Mouse (Mus musculus) kidney, postnatal 10 days (tissue): ENCODE data around the gene Cacnb2.

Experiments
- DNase-seq: peaks from one replicate; pipeline ENCODE4 v3.0.0; 2021; ENCODE audit warnings: mixed read lengths

Gene Cacnb2

DNA sequence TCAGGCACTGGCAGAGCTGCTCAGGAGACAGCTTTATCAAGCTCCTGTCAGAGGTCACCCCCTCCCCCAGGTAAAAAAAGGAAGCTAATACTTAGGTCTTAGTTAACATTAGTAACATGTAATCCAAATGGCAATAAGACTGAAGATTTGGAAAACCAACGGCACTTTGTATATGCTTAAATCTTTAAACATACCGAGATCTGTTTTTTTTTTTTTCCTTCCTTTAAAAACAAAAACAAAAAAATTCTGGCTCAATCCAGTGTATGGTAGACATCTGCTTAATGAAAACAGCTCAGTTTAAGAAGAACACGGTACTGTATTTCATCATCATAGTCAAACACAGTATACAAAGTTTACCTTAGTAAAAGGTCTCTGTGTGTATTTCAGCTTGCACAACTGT is at the start of gene Cacnb2:
Gene Cacnb2 (plus strand): TSS at position 301 of the 400 bp plus-strand sequence.
- DNase-seq: no peak

DNA sequence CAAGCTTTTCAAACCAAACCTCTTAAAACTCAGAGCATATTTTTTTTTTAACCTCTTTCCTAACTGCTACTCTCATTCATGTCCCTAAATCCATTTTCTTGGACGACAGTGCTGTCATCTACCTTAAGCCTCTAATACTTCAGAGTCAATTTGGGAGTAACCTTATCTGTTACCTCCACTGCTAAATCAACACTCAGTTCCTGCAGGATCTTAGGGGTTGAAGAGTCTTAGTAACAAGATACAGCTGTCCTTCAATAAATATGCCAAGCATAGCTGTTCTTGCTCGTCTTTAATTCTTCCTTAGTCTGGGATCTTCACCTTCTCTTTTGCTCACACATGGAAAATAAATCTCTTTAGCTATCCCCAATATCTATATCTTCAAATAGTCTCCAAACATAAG is 34.9 kb upstream of the Cacnb2 start:
- no peak for DNase-seq

DNA sequence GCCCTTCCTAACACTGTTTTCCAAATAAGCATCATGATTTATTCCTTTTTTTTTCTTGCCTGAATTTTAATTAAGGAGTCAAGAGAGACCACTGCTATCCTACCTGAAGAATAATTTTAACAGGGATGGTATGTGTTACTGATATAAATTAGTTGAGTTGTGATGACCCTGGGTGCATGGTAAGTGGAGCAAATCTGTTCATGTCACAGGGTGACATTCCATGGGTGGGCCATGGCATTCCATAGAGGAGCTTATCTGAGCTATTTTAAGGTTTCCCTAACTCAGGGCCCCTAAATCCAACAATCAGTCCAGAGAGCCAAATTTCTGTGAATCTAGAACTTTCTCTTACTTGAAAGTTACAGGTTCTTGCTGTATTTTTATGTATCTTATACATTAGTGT is 31.6 kb upstream of the Cacnb2 start:
- DNase-seq: no peak

DNA sequence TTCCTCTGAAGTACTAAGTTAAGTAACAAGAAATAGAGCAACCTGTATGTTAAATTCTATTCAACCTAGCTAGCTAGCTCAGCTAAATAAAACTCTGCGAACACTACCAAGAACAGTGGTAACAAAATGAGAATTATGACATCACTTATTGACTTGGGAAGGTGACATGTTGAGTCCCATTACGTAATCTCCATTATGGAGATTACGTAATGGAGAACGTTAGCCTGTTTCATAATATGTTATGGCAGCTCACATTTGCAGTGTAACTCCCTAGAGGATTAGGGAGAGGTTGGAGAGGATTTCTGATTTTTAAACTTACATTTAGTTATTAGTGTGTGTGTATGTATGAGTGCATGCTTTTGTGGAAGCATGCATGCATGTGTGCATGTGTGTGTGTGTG is 13.3 kb upstream of the Cacnb2 start:
- no peak for DNase-seq

DNA sequence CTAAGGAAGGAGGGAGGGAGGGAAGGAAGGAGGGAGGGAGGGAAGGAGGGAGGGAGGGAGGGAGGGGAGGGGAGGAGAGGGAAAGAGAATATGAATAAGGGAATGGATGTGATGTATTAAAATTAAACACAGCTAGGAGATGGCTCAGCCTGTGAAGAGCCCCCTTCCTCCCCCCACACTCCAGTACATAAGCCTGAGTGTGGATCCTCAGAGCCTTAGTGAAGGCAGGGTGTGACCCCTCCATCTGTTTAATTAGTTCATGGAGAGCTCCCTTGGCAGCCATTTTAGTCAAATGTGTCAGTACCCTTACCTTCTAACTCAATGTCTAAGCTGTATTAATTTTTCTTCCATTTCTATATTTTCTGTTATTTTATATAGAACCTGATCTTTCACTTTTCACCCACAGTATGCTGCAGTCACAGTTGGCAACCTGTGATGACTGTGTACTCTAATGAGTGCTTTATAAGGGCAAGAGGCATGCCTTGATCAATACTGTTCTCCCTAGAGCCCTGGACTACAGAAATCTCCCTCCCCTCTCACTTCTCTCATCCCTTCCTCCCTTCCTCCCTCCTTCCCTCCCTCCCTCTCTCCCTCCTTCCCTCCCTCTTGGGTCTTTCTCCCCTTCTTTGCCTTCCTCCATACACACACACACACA is 4.9 kb upstream of the Cacnb2 start:
- DNase-seq: no peak

DNA sequence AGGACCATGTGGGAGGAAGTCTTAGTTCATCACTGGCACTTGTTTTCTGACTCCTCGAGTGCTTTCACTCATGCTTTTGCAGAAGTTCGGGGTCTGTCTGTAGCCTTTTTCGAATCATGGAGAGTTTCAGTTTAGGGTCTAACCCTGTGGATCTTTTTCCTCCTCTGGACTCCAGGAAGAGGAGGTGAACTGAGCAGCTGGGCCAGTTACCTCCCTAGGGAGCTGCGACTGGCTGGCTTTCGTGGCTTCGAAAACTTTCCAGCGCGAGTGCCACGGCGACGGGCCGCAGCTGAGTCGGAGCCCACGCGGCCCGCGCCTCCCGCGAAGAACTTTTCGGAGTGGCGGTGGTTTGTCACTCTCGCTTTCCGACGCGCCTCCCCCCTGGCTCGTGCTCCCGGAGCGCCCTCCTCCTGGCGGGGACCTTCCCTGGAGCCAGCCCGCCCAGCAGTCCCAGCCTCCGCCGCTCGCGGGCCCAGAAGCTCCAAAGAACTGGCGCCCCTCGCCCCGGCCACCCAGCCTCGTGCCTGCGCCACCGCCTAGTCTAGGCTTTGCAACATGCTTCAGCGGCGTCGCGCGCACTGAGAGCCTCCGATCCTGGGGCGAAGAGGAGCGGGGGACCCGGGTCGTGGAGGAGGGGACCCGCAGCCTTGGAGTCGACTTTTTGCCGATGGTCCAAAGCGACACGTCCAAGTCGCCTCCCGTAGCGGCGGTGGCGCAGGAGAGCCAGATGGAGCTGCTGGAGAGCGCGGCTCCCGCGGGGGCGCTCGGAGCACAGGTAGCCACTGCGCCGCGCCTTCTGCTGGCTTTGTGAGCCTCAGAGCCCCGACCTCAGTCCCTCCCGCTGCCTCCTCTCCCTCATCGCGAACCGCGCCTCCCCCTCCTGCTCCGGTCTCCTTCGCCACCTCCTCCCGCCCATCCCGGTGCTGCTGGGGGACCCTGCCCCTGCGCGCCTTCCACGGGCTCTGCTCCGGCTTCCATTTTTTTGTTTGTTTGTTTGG is 1.2 kb downstream of the Cacnb2 start:
- peak; percentile 73 for DNase-seq

DNA sequence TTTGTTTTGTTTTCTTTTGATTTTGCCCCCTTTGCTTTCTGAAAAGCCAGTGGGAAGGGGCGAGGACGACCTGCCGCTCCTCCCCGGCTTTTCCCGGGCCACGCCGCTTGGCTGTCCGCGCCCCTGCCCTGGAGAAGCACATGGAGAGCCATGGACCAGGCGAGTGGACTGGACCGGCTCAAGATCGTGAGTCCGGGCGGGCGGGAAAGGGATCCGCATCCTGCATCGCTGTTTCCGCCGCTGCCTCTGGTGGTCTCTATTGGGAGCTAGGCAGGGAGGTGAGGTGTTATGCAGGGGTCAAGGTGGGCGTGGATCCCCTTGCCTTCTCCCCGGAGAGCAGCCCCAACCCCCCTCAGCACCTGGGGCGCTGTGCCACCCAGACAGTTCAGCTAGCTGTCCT is 1.9 kb downstream of the Cacnb2 start:
- DNase-seq: peak; percentile 57

DNA sequence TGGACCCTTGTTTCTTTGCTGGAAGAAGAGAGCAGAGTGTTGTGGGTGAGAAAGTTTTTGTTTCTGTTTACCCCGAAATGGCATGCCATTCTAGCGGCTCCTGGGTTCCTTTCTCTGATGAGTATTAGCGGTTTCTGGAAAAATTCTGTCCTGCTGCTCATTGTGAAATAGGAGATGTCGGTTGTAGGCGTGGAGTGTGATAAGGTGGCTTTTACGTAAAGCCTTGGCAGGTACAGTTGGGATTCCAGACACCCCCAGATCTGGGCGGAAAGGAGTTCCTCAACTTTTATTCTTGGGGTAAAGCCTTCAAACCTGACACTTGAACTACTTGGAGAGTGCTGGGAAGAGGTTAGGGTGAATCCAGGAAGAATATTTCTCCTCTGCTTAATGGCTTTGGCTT is 2.3 kb downstream of the Cacnb2 start:
- DNase-seq: no peak

DNA sequence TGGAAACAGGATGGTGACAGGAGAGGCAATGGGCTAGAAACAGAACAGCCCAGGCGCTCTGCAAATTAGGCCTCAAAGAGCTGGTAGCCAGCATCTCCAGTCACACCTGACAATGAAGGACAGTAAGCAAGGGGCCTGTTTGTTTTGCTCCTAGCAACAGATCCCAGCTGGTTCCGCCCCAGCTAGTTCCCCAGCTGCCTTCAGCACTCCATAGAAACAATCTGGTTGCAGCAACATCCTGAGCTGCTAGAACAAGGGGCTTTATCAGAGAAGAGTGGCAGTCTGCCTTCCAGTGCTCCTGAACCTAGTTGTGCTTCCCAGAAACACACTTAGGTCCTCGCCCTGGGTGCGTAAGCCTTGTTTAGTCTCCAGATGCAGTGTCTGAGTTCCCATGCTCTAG is 5.7 kb downstream of the Cacnb2 start:
- DNase-seq: no peak

DNA sequence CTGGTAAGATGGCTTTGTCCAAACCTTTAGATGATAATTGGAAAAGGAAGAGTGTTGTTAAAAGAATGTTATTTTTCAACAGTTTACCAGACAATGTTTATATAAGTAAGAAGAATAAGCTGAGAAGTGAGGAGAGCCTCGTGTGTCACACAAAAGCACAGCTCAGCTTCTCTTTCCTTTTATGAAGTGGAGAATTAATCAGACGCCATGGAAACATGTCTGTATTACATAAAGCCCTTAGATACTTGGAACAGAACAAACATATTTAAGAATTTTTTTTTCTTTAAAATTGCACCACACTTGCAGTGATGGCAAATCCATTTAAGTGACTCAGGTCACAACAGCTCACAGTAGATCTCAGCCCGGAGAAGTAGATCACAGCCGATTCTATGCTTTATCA is 9.8 kb downstream of the Cacnb2 start:
- no peak for DNase-seq

DNA sequence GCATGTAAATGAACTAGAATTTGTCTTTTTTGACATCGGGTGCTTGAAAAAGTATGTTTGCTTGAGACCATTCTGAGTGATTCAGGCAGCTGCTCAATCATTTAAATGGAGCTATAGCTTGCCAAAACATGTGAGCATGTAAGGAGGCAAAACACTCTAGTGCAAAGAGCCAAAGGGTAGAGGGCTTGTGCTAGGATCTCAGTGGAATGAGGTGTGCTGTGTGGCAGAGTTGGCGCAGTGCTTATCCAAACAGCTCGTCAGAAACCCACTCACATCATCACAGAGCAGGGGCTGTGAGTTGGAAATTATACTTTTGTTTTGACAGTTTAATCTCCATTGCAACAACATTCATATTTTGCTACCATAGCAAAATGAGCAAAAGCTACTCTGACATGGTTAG is 13.5 kb downstream of the Cacnb2 start:
- no peak for DNase-seq

DNA sequence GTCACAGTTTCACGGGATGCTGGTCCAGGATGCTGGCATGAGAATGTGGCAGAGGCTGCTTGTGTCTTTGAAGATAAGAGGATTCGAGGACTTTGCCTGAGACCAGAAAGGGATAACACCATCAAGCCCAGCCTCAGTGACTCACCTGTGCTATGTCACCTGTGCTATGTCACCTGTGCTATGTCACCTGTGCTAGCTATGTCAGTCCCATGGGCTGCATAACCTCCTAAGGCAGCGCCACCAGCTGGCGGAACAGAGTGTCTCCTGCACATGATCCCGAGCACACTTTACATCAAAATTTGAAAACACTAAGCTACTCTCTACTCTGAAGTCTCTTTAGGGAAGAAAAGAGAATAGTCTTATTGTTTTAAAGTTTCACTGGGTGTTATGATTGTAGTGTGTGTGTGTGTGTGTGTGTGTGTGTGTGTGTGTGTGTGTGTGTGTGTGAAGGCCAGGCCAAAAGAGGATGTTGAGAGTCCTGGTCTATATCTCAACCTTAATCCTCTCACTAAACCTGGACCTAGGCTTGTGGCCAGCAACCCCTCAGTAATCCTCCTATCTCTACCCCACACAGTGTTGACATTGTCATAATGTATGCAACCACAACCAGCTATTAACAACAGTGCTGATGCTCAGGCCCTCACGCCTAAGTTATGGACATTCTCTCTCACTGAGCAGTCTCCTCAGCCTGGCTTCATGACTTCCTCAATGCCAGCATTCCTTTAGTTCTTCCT is 17.4 kb downstream of the Cacnb2 start:
- no peak for DNase-seq

DNA sequence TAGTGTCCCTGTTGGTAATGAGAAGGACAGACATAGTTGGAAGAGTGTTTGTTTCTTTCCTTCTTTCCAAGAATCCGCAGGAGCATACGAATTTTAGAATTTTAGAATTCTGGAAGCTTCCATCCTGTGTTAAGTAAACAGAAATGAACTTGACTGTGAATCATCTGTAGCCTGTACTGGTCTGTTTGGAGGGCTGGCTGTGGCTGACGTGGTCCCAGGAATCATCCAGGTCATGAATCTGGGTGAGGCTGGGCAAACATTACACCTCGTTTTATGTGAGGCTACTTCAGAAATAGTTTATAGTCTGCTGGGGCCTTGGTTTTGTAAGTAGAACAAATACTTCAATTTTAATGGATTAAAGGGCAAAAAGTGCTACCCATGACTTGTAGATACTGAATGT is 18.0 kb downstream of the Cacnb2 start:
- no peak for DNase-seq

DNA sequence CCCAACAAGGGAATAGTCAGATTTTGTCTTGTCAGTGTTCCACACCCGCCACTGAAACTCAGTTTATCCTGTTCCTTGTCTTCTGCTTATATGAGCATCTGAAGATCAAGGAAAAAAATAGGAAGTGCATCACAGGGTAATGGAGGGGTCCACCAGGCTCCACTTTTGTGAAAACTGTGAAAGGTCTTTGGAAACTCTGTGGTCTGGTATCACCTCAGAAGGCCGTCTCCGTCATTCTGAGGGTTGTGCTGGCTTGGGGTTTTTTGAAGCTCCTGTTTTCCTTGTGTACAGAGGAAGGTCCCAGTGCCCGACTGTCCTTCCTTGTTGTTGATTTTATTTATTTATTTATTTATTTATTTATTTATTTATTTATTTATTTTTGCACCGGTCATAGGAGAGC is 20.9 kb downstream of the Cacnb2 start:
- DNase-seq: no peak

DNA sequence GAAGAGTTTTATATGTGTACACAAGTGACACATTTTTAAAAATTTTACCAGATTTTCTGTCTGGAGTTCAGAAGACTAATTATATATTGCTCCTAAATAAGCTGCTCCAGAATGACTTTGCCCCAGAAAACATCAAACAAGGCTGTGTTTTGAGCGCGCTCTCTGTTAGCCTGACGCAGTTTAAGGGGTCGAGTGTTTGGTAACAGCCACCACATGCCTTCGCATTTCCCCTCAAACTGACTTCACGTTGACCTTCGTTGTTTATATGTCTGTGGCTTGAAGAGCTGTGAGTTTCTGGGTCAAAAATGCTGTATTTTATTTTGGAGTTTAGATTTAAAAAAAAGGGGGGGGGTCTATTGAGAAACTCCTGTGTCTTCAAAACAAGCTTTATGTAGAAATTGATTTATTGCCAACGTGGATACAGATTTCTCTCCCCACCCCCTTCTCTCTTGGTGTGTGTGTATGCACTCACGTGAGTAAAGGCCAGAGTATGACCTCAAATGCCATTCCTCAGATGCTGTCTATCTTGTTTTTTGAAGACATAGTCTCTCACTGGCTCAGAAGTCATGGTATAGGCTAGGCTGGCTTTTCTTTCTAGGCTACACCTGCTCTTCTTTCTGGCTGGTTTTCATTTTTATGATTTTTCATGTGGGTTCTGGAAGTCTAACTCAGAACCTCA is 27.1 kb downstream of the Cacnb2 start:
- no peak for DNase-seq

DNA sequence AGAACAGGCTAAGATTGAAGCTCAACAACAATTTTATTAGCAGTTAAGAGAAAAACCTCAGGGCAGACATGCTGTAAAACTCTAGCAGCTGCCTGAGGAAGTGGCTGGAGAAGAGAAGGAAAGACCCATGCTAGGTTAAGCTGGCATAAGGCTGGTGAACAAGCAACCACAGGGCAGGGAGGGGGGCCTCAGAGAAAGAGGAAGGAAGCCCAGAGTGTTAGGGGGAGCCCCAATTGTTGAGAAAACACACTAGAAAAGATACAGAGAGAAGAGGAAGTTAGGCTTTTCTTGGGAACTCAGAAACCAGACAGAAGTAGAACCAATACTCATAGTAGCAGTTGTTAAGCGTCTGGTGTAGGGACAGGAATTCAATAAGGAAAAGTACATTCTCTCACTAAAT is 28.7 kb downstream of the Cacnb2 start:
- DNase-seq: no peak

DNA sequence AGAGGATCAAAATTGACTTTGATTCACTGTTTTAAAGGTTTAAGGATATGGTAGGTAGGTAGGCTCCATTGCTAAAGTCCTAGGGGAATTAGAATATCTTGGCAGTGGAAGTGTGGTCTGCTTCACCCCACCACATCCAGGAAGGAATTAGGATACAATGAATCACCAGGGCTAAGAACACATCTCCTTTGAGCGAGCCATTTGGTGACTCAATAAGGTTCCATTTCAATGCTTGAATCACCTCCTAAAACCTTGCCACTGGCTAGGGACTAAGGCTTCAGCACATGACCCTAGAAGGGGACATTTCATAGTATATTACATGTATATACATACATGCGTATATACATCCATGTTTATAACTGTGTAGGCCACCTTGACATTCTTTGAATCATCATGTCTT is 30.3 kb downstream of the Cacnb2 start:
- no peak for DNase-seq

DNA sequence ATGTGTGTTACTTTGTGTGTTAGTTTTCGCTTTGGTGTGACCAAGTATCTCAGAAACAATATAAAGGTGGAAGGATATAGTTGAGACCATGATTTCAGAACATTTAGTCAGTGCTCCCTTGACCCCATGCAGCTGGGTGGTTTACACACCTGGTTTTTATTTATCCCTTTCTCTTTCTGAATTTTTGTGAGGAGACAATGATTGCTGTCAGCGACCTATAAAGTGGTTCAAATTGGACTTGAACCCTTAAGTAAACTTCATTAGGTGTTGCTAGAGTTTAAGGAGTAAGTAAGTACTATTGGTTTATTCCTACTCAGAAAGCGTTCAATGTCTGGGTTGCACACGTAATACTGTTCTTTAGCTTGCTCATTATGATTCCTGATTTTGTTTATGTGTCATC is 36.4 kb downstream of the Cacnb2 start:
- DNase-seq: no peak

DNA sequence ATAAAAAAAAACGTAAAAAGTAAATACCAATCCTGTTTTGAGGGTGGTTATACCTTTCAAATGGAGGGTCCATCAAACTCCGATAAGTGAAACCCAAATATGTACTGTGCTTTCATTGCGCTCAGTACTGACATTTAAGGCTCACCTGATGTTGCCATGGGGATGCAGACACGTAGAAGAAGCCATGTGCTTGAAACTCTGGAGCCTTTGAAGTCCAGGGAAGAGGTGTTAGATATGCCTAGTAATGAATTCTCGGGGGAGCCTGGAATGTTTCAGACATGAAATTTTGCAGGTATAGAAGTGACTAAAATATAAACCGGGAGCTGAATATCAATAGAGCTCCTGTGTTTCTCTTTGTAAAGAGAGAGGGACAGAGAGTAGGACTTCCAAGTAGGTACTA is 37.0 kb downstream of the Cacnb2 start:
- no peak for DNase-seq

DNA sequence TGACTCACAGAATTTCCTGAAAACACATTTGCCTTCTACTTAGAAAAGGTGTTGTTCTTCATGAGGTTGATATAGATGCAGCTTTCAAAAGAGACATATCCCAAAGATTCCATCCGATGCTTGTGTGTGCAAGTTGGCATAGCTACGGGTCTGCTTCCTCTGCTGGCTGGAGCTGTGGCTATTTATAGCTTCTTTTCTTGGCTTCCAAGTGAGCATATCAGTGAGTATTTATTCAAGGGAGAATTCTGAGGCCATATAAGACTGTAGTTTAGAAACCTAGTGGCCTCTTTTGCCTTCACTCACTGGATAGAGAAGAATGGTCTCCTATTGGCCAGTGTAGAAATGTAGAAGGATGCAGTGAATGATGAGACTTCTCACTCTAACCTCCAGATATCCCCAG is 38.2 kb downstream of the Cacnb2 start:
- peak; percentile 10 for DNase-seq

DNA sequence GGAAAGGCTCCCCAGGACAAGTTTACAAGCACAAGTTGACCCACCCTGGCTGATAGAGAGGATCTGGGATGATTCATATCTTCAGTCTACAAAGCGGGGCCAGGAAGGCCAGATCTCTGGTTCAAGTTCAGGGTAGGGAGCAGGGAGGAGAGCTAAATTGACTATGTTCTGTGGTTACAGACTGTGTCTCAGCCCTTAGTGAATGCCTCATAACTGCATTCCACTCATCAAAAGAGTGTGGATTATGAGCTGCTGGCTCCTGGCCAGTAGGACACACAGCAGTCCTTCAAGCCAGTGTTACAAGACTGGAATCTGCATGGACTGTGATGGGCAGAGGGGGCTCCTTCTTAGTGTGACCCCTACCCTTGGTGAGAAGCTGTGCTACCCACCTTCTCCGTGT is 48.4 kb downstream of the Cacnb2 start:
- peak; percentile 74 for DNase-seq

DNA sequence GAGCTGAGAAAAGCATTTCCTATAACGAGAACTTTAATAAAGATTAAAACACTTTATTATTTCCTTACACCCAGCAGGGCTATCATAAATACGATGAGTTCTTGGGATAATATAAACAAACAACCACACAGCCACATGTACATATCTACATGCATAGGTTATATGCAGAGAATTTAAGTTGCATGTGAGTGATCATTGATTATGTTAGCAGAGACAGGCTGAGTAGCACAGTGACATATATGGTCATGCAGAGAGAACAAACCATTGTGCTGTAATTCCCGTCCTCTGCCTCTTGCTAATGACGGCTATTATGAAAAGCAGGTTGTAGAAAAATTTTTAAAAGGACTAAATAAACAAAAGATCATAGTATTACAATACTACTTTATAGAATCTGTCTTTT is 53.8 kb downstream of the Cacnb2 start:
- no peak for DNase-seq

DNA sequence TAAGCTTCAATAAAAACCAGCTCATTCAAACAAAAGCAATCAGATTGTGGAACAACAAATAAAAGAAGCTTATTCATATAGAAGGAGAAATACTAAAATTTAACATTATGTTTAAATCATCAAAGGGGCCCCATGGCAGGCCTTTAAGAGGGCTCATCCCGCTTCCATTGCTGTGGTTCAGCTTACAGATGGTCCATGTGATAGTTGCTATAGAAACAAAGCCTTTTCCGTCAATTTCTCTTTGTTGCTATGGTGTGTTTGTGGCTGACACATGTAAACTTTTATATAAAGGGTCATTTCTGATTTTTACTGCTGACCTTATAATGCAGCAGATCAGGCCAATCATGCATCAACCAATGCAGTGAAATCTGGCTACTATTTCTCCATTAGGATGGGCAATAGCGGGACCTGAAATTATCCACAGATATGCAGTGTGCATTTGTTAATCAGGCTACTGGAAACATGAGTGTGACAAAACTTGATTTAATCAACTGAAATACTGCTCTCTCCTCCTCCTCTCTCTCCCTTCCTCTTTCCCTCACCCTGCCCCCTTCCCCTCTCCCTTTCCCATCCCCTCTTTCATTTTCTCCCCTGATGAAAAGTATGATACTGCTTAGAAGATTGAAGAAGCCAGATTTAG is 54.4 kb downstream of the Cacnb2 start:
- DNase-seq: no peak
